Mouse (Mus musculus): ENCODE measurements at regions not wholly inside any gene's neighbourhood (a gene's known extent, or its start where the extent isn't known, plus 50 kb on each side); places are given as distances from the start of the nearest gene placed in this dataset.
"Not testable (repeated sequence)": the region's sequence is repeated elsewhere in the genome, so short reads cannot be mapped to it uniquely, and the experiment has no call there.

DNA sequence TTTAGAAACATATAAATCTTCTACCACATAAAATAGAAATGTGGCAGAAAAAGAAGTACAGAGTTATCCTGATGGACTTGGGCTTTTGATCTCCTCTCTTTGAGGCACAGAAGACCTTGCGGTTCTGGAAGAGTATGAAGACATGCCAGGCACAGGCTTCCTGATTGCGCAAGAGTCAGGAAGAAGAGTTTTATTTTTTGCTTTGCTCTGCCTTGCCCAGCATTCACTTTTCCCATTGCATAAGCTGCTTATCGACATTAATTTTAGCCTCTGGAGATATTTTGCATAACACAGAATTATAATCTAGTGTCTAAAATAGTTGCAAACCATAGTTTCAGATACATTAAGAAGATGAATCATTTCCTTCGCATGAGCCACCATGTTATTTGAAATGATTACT lies 627.8 kb upstream of the Slc8a1 start:
- DNase-seq, result no peak

DNA sequence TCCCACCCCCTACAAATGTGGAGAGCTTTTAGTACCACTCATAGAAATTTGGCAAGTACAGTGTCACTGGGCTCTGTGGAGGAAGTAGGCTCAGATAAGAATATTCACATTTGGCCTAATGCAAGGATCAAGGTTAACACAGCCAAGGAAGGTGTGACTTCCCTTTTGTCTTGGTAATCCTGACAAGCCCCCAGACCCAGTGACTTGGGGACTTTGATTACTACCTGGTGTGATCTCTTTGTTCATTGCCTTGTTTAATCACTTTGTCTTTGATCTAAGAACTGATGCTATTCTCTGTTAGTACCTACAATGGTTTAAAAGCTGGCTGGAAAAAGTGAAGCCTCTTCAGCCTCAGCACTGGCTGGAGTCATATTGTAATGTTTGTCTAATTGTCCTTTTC lies 610.5 kb upstream of the Slc8a1 start:
- no peak for DNase-seq

DNA sequence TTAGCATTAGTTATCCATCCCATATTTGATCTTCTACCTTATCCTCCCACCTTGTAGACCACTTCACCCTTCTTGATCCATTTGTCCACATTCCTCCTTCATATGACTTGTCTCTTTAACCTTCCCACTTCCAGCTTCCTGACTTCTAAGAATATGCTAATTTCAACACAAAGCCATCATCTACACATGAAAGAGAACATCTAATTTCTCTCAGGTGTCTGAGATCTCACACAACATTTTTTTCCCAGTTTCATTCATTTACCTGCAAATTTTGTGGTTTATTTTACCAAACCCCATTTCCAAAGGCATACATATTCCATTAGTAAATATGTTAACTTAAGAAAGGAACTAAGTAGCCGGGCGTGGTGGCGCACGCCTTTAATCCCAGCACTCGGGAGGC lies 593.3 kb upstream of the Slc8a1 start:
- no peak for DNase-seq

- no peak for DNase-seq
Observed at GRCm38 (mm10) chr17:82312191-82312590, 574.0 kb upstream of the Slc8a1 start.

- no peak for DNase-seq
Observed at GRCm38 (mm10) chr17:82306347-82306746, 568.2 kb upstream of the Slc8a1 start.

GRCm38 (mm10) chr17:82277728-82278127 lies 539.6 kb upstream of the Slc8a1 start:
- DNase-seq, result no peak

DNA sequence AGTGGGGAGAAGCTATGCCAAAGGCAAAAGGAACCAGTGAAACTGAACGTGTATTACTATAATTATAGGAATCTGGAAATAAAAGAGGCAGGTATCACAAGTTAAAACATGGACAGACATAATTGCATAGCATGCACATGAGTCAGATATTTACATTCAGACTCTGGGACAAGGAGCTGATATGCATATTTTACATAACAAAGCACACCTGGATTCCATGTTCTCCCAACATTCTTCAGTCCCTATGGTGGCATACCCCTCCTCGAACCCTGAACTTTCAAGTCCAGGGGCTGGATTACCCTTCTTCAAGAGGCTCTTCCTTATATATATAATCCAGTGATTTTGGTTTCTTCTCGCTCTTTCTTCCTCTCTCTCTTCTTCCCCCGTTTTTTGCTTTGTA lies 535.8 kb upstream of the Slc8a1 start:
- no peak for DNase-seq

DNA sequence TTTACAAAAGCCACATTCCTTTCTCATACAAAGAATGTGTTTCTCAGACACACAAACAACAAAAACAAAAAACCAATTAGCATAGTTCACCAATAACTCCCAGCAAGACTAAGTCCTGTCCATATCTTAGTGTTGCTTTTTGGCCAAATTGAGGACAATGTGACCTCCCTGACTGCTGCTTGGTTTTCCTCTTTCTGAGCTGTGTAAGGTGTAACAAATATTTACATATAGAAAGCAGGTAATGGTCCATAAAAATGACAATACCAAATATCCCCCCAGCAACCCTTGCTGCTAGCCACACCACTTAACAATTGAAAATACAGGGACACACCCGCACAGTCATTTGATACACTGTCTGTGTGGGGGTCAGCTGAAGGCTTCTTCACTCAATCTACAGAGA lies 534.7 kb upstream of the Slc8a1 start:
- DNase-seq, result no peak

- DNase-seq, result not testable (repeated sequence)
Observed at GRCm38 (mm10) chr17:82266842-82267241, 528.7 kb upstream of the Slc8a1 start.

GRCm38 (mm10) chr17:82252362-82252761 lies 514.2 kb upstream of the Slc8a1 start:
- no peak for DNase-seq

DNA sequence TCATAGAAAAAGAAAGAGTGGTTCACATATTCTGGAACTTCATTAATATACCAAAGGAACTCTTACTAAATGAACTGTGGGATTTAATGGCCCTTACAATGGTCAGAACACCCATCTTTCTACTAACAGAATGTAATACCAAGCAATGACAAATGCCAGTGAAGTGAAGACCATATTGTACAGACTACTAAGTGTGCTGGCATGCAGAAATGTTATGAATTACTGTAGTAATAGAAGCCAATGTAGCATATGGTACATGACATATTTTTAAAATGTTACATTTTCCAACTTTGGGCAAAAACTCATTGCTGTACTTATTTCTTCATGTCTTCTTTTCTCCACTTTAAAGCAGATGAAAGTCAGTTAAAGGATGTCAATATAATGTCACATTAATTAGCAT lies 513.7 kb upstream of the Slc8a1 start:
- no peak for DNase-seq

DNA sequence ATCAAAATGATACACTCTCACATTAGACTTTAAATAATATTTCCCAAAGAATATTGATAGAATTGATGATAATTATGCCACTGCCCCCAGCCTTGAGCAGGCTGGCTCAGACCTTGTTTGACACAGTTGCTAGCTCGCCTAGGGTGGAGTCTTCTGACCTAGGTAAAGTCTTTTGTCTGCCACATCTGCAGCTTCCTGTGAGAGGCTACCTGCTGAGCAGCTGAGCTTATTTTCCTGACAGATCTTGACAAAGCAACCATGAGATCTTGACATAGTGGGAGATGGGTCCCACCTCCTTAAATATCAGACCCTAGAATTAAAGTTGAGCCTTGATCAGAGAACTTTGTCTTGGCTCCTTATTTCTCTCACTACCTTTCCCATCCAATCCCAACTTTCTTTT lies 500.2 kb upstream of the Slc8a1 start:
- no peak for DNase-seq

GRCm38 (mm10) chr17:82237456-82237855 lies 499.3 kb upstream of the Slc8a1 start:
- no peak for DNase-seq

DNA sequence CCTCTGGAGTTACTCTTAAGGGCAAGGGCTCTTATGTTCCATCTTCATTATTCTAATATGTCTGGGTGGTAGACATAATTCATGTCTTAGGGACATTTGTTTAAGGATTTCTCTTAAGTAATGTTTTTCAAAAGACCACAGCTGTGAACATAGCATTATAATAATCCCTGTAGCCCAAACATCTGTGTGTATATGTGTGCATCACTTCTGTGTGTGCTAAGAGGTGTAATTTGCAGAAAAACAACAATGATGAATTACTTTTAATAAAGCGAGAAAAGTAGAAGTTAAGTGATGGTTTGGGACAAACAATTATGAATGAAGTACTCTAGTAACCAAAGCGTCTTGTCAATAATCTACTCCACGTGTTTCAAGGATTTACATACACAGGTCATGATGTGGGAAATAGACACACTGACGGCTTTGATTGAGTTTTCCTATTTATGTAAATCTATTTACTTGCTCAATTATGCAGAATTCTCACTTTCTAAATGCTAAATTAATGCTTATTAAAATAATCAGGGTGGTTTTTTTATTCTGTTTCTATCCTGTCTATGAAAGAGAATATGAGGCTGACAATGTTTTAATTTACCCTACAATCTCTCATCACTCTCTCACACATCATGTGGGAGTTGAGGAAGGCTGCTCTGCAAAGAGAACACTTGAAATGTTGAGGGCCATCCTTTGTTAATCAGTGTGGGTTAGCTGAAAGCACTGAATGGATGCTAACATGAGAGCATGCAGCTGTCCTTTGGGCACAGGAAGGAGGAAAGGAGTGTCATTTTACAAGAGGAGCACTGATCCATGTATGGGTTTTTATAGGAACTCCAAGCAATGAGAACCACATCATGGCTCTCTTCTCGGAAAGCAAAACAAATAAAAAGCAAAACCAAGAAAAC lies 477.8 kb upstream of the Slc8a1 start:
- DNase-seq, result no peak

DNA sequence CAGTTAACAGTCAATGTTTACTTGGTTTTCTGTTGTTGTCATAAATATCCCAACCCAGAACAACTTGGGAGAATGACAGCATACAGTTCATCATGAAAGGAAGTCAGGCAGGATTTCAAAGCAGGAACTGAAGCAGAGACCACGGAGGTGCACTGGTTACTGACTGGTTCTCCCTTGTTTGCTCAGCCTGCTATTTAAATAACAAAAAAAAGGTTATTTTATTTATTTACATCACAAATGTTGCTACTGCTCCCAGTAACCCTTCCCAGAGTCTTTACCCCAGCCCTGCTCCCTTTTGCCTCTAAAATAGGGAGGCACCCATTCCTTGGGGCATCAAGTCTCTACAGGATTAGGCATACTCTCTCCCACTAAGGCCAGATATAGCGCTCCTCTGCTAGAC lies 461.8 kb upstream of the Slc8a1 start:
- DNase-seq, result no peak

DNA sequence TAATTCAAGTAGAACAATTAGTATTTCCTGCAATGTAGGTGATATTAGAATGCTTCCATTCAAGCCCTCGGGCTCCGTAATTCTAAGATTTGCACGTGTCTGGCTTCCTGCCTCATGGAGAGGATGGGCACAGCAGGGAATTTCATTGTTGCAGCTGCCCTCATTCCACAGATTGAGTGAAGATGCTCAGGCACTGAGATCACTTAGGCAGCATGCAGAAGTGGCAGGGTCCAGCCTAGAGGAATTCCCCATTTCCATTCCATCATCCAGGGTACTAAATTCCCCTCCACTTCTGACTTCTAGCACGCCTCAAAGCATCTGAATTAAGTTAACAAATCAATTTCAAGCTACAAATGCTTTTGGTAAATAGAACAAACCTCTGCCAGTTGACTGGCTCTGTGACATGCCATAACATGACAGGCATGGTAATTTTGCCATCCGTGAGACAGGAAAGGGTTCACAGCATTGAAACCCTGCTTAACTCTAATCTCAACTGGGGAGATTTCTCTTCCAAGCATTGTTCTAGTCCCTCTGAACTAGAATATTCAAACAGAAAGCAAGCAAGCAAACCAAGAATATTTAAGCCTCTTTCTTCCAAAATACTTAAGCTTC lies 461.0 kb upstream of the Slc8a1 start:
- no peak for DNase-seq

DNA sequence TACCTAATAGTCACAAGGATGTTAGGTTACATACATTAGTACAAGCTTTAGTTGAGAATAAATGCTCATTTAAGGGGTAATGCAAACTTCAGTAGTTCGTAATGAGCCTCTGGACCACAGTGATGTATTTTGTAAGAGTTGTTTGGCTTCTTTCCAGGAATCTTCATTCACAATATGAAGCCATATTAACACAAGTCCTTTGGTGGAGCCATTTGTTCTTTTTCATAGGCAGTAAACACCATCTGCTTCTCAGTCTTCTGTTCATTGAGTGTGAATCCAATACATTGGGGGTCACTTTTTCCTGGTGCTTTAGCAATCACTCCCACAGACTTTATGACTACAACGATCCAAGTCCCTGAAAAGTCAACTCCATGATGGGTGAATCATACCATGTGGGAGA lies 446.1 kb upstream of the Slc8a1 start:
- no peak for DNase-seq

DNA sequence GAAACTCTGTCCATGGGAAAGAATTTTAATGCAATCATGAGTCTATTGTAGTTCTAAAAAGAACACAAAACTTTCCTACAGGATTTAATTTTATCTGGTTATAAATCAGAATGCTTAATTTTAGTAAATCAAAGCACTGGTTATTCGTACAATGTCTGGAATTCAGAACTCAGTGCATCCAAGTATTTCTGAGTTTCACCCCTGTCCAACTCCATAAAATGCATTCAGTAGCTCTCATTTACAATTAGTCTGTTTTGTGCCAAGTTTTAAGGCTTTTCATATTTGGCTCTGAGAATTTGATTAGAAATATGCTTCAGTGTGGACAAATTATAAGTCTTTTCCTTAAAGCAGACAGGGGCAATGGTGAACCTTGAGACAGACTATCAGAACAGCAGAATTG lies 433.0 kb upstream of the Slc8a1 start:
- DNase-seq, result no peak

- DNase-seq, result no peak
Observed at GRCm38 (mm10) chr17:82153446-82153845, 415.3 kb upstream of the Slc8a1 start.

- no peak for DNase-seq
Observed at GRCm38 (mm10) chr17:82134843-82135242, 396.7 kb upstream of the Slc8a1 start.

- no peak for DNase-seq
Observed at GRCm38 (mm10) chr17:82132941-82133340, 394.8 kb upstream of the Slc8a1 start.

DNA sequence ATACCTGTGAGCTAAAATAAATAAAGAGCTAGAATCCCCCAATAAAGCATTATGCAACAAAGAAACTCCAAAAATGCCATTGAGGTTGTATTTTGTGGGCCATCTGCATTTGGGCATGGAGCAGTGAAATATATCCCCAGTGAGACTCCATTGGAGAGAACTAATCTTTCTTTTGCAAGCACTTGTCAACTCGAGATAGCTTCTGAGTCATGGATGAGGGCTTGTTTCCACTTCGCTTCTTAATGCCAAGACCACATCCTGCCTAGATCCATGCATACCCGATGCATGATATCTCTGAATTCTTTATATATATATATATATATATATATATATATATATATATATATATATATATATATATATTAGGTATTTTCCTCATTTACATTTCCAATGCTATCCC lies 349.0 kb upstream of the Slc8a1 start:
- DNase-seq, result no peak

DNA sequence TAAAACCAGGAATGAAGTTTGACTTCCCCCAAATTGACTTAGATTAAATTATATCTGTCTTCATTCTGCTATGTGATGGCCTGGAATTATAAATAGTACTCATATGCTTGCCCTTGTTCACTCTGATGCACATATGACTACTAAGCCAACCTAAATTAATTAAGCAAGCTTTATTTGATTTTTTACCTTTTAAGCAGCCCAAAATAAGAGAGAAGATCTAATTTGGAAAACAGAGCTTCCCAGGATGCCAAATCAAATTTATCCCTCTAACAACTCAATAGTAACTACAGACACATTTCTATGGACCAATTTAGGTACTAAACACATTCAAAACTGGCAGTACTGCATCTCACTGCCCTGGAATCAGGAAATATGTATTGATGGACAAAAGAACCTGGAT lies 342.1 kb upstream of the Slc8a1 start:
- DNase-seq, result no peak

Data from kidney, postnatal 25 days (tissue).